Mouse (Mus musculus): Measurements from ENCODE around the gene Dag1.

Dag1 gene

GRCm38 (mm10) chr9:108272691-108273090 is 8.9 kb upstream of the Dag1 start:
- no peak for DNase-seq

- DNase-seq = peak; percentile 55
These were observed 8.2 kb upstream of the Dag1 start for GRCm38 (mm10) chr9:108271941-108272340.

DNA sequence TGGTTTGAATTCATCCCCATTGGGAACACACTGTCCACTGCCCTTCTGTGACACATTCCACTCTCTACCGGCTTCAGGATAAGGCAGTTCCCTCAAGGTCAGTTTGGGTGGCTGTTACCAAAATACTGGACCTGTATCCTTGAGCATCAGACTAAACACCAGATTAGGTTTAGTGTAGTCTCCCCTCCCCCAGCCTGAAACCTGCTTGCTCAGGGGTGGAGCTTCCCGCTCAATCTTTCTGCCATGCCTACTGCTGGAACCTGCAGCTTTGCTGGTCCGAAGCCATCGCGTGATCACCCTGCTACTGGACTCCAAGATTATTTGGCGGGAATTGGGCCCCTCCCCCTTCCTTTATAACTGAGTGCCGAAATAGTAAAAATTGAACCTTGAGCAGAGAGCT is 4.9 kb upstream of the Dag1 start:
- peak; percentile 42 for DNase-seq

GRCm38 (mm10) chr9:108267691-108268090 is 3.9 kb upstream of the Dag1 start:
- no peak for DNase-seq

DNA sequence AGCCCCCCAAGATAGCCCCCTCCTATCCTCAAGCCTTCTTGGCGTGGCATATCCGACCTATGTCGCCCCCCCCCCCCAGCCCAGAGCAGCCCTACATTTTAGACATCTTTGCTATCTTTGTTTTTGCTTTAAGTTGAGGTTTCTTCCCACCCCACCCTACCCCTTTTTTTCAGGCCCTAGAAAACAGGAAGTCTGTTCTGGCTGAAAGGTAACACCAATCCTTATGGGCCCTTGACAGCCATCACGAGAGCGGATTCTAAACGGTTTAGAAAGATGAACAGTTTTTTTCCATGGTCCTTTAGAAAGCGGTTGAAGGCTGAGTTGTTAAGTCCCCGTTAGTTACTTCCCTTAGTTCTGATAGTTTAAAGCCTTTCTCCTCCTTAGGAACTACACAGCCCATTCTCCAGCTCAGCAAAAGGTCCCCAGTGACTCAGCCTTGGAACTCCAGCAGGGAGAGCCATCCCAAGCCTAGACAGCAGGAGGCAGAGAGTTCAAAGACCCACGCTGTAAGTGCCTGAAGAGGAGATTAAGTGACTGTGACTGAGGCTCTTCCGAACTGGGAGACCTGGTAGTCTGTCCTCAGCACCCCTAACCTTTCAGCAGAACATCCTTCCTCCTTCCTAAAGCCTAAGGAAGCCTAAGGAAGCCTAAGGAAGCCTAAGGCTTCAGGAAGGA is 2.6 kb upstream of the Dag1 start:
- no peak for DNase-seq

- peak; percentile 76 for DNase-seq
These were observed 598 bp upstream of the Dag1 start for GRCm38 (mm10) chr9:108264191-108264921.

DNA sequence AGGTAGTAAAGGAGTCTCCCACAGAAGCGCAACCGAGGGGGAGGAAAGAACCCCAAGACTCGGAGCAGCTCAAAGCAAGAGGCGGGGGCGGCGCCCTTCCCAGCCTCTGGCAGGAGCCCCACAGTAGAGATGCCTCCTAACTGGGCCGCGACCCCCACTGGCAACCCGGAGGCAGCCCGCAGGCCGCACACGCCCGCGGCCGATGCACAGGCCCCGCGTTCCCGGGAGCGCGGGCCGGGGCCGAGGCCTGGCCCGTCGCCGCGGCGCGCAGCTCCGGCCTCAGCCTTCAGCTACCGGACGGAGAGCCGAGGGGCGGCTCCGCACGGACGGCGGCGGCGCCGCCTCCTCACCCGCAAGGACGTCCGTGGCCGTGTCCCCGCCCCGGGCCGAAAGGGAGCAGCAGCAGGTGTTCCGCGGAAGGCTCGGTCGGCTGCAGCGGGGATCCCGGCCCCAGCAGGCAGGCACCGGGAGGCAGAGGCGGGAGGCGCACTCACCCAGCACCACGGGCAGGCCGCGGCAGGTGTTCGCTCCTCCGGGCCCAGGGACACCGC is 552 bp downstream of the Dag1 start:
- DNase-seq = no peak

DNA sequence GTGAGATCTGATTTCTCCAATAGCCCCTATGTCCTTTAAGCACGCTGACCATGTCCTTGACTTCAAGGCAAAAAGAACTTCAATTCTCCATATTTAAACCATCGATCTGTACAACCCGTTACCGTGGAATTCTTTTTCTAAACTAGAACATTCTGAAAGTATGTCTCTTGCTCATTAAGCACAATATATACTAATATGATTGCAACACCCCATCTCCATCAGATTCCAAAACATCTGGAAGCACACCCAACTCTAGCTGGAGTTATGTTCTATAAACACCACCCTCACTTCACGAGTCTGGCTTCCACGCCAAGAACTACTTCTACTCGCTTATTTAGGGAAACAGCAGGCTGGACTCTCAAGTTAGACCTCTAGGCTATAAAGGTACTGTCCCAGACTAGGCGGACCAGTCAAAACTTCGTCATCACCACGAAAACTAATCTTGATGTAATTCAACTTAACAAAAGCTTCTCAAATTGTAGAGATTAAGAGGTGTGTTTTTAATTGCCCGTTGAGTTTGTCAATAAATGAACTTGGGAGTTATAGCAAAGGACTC is 1.2 kb downstream of the Dag1 start:
- no peak for DNase-seq

GRCm38 (mm10) chr9:108261865-108262264 is 1.9 kb downstream of the Dag1 start:
- DNase-seq = no peak

DNA sequence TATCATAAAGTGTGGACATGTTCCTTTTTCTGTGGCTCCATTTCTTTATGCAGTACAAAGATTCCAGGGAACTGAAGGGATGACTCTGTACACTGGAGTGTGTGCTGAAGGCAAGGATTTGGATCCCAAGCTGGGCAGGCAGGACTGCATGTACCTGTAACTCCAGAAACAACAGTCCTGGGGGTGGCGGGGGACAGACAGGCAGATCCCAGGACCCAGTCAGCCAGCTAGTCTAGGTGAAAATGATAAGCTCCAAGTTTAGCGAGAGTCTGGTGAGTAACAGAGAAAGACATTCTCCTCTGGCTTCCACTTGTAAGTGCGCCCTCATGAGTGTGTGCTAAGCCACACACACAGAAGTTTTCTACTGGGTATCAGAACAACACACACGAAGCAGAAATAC is 3.2 kb downstream of the Dag1 start:
- no peak for DNase-seq

DNA sequence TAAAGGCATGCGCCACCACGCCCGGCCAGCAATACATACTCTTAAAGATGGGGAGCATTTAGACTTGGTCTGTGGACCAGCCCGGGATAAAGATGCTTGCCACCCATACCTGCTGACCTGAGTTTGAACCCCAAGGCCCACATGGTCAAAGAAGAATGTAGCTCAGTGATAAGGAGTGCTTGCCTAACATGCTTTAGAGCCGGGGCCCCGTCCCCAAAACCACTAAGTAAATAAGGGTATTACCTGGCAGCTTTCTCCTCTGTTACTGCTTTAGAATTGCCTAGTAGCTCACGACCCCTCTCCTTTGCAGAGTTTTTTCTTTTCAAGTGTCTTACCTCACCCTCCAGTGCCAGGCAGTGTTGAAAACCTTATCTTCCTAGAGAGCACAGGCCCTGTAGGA is 11.0 kb downstream of the Dag1 start:
- no peak for DNase-seq

GRCm38 (mm10) chr9:108251877-108252276 is 11.9 kb downstream of the Dag1 start:
- no peak for DNase-seq

DNA sequence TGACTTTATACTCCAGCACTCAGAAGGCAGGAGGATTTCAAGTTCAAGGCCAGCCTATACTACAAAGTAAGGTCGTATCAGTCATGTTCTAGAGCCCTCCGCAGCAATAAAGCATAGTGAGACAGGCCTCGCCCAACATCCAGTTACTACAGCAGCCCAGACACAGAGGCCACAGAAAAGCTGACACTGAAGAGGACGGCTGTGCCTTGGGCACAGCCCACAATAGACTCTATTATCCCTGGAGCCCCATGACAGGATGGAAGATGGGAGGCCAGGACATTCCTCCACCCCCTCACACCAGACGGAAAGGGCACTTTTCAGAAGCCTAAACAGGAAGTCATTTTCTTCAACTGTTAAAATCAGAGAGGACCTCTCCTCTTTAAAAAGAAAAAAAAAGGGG is 14.8 kb downstream of the Dag1 start:
- DNase-seq = no peak

DNA sequence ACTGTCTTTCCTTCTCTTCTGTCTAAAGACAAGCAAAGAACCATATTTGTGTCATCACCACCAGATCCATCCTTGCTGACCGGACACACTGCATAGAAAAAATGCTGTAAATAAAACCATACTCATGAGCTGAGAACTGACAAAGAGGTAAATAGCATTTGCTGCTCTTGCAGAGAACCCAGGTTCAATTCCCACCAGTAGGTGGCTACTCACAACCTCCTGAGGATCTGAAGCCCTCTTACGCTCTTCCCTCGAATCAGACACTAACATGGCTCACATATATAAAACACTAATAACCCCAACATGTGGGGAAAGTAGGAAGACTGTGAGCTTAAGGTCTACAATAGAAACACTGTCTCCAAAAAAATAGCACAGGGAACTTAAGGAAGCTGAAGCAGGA is 18.8 kb downstream of the Dag1 start:
- no peak for DNase-seq

- no peak for DNase-seq
These were observed 19.2 kb downstream of the Dag1 start for GRCm38 (mm10) chr9:108244540-108244939.

- DNase-seq = no peak
These were observed 23.8 kb downstream of the Dag1 start for GRCm38 (mm10) chr9:108239951-108240350.

GRCm38 (mm10) chr9:108238831-108239230 is 24.9 kb downstream of the Dag1 start:
- DNase-seq = no peak

GRCm38 (mm10) chr9:108238402-108238801 is 25.4 kb downstream of the Dag1 start:
- no peak for DNase-seq

GRCm38 (mm10) chr9:108234682-108235081 is 29.1 kb downstream of the Dag1 start:
- no peak for DNase-seq

DNA sequence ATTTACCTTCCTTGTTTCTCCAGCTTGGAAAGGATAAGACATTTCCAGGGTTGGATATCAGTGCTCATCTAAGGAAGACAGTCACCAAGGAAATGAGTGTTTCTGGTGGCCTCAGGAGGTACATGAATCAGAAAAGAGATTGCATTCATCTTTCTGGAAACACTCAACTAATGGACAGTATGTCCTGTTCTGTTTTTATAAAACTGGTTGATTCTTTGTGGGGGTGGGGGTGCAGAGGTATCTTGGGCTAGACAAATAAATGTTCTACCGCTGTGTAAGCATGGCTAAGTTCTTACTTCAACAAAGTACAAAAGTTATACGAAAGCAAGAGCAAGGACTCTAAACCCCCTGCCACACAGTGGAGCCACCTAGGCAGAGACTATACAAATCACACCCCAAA is 30.9 kb downstream of the Dag1 start:
- DNase-seq = no peak

- DNase-seq = peak; percentile 54
These were observed 35.7 kb downstream of the Dag1 start for GRCm38 (mm10) chr9:108227911-108228649.

DNA sequence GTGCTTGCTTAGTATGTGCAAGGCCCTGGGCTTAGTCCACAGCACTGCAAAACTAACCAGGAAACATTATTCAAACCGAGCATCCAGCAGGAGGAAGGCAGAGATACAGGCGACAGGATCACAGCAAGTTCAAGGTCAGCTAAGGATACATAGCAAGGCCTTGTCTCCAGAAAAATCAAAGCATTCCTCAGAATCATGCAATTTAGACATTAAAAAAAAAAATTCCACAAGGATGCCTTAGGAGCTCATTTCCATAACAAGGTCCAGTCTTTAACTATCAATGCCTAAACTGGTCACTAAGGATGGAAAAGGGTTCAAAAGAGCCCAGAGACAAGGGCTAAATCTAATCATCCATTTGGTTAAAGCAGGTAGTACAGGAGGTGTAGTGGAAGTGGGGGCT is 38.6 kb downstream of the Dag1 start:
- DNase-seq = no peak

GRCm38 (mm10) chr9:108223633-108224032 is 40.1 kb downstream of the Dag1 start:
- DNase-seq = peak; percentile 74
